Mouse (Mus musculus): ENCODE results near the gene Pde1a.

DNA sequence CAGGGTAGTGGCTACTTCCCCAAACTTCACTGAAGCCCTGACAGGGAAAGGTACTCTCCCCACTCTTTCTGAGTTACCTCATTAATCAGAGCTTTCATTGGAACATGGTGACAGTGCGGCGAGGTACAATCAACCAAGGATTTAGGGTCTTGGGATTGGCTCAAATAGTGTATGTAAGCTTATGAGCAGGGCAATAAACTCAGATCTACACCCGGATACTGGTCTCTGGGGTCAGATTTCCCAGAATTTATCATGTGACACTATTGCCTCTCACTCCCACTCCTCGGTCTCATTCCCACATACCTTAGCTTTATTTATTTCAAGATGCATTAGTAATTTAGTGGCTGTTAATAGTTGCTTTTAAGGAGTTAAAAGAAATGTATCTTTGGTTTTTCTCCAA, 303.4 kb downstream of the Pde1a start:
- no peak for TF ChIP-seq POLR2A (IDR thresholded peaks at IDR 0.05; ENCODE audit: extremely low read depth, insufficient read depth, low read length)
- no peak for TF ChIP-seq CTCF (IDR thresholded peaks at IDR 0.05; ENCODE audit: extremely low read depth, insufficient read depth, low read length)
